Mouse (Mus musculus) hindbrain, embryonic 13.5 days (tissue): Measurements from ENCODE around the gene Fuca1. TPM values are rescaled to one million over a fixed set of nuclear protein-coding genes. Genes with fewer than 3 reads are reported as not detected.

Source experiments
- polyA plus RNA-seq: library from polyadenylated mRNA; unstranded; fragments of >200 nt; fragmentation: Nextera tagmentation; extraction: Ambion mirVana; gene quantifications from 2 replicates; pipeline ENCODE4 v1.2.1, GENCODE M21; 2015

Fuca1 gene
- polyA plus RNA-seq, 1 experiment from 2014 or later = 55.8 TPM

Other genes with a start within 250 kb of the Fuca1 start
- gene Ifnlr1, start 234.4 kb upstream of the Fuca1 start, polyA plus RNA-seq = 0.14 and 0.42 TPM in 2 replicates
- not detected in 2 replicates for gene Il22ra1, start 192.6 kb upstream of the Fuca1 start, polyA plus RNA-seq
- 0.12 and 0.13 TPM in 2 replicates for gene Myom3, start 161.0 kb upstream of the Fuca1 start, polyA plus RNA-seq
- 228 and 241 TPM in 2 replicates for gene Srsf10, start 65.0 kb upstream of the Fuca1 start, polyA plus RNA-seq
- 109 and 112 TPM in 2 replicates for gene Pnrc2, start 46.9 kb upstream of the Fuca1 start, polyA plus RNA-seq
- 0.13 and 0.17 TPM in 2 replicates for gene Cnr2, start 25.3 kb upstream of the Fuca1 start, polyA plus RNA-seq
- 52.9 and 56.5 TPM in 2 replicates for gene Hmgcl, start 25.7 kb downstream of the Fuca1 start, polyA plus RNA-seq
- 39.5 and 41.2 TPM in 2 replicates for gene Gale, start 43.0 kb downstream of the Fuca1 start, polyA plus RNA-seq
- 209 and 211 TPM in 2 replicates for gene Lypla2, start 51.9 kb downstream of the Fuca1 start, polyA plus RNA-seq
- gene Pithd1, start 66.5 kb downstream of the Fuca1 start, polyA plus RNA-seq = 54.3 and 58.3 TPM in 2 replicates
- 27.7 and 28.6 TPM in 2 replicates for gene Eloa, start 101.0 kb downstream of the Fuca1 start, polyA plus RNA-seq
- 329 and 334 TPM in 2 replicates for gene Rpl11, start 132.7 kb downstream of the Fuca1 start, polyA plus RNA-seq
- gene Id3, start 222.8 kb downstream of the Fuca1 start, polyA plus RNA-seq = 234 and 269 TPM in 2 replicates